11 mouse cellular contexts compared by ENCODE assay signal in the genomic region with DNA sequence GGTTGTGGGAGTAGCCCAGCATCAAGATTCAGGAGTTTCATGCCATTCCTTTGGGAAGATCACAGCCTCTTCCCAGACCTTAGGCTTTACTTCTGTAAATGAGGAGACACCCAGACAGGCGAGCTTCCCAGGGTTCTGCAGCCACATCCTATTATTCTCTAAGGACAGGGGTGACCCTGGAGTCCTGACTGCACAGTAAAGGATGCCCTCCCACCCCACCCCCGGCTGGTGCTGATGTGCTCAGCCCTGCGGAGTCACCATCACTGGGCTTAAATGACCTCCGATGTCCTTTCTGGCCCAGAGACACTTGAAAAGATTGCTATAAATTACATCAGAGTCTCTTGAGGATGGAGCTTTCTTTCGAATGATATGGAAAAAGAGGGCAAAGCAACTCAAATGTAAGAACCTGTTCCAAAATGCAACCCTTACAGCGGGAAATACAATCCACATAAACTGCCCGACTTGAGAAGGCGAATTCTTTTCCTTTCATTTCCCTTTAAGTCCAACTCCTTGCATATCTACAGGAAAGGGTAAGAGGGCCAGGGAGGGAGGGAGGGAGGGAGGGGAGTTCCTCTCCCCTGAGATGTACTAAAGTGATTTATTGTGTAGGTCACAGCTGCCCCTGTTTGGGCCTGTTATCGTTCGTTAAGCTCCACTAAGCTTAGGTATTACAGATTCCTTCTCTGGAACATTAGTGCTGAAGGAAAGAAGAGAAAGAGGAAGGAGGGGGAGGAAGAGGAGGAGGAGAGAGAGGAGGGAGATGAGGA. TPM values are rescaled to one million over a fixed set of nuclear protein-coding genes. Genes with fewer than 3 reads are reported as not detected.
A peak's percentile ranks its signal among the peaks of the same experiment; 100 is the strongest.
DNase-seq lines count a peak whose midpoint lies in the region; ATAC-seq and TF ChIP-seq lines count a peak whose summit lies in the region.
"Had no signal": no experiment of that assay in that cellular context is flagged by ENCODE, and none has a peak within 500 bp of the region (broad histone marks: within the 10 kb centered on the region; RNA-seq: fewer than 3 reads in every experiment).

No protein-coding gene starts in this region.

- peak overlapping the region; percentile 18; the same call in 1 of the 2 replicates for H3K4me2 ChIP-seq in heart, embryonic 15.5 days
- peak overlapping the region; percentile 37; the same call in 1 of the 2 replicates for H3K4me2 ChIP-seq in embryonic facial prominence, embryonic 13.5 days
- peak overlapping the region; percentile 32 for H3K4me2 ChIP-seq in myocyte (ENCODE audit: low read depth)
- H3K4me2 ChIP-seq in forebrain, embryonic 11.5 days (ENCODE audit: low read depth, low read length, severe bottlenecking) = no peak overlapping the region
- H3K4me2 ChIP-seq: liver, embryonic 15.5 days had no signal

- no peak overlapping the region for H3ac ChIP-seq in myocyte (ENCODE audit: control insufficient read depth, insufficient read length)

- no peaks in the 10 kb centered on the region for H3K79me2 ChIP-seq in myocyte (ENCODE audit: control insufficient read depth, insufficient read depth)

- H3K4me3 ChIP-seq in heart, embryonic 15.5 days = no peak overlapping the region
- H3K4me3 ChIP-seq in megakaryocyte, embryonic 14.5 days (replicated peaks) = peak overlapping the region; percentile 71
- H3K4me3 ChIP-seq in embryonic facial prominence, embryonic 13.5 days = no peak overlapping the region
- H3K4me3 ChIP-seq in myocyte = no peak overlapping the region
- H3K4me3 ChIP-seq in forebrain, embryonic 11.5 days (ENCODE audit: low read depth, low read length) = no peak overlapping the region
- H3K4me3 ChIP-seq: liver, embryonic 15.5 days had no signal

- H3K4me1 ChIP-seq in heart, embryonic 15.5 days (replicated peaks) = peaks cover 9% of the 10 kb centered on the region
- peaks cover 53% of the 10 kb centered on the region for H3K4me1 ChIP-seq in megakaryocyte, embryonic 14.5 days
- peaks cover 28% of the 10 kb centered on the region for H3K4me1 ChIP-seq in embryonic facial prominence, embryonic 13.5 days
- peaks cover 6% of the 10 kb centered on the region; the same call in 1 of the 2 replicates for H3K4me1 ChIP-seq in forebrain, embryonic 11.5 days (replicated peaks; ENCODE audit: control insufficient read depth, insufficient read depth, low read length)
- H3K4me1 ChIP-seq: liver, embryonic 15.5 days had no signal

- no peak overlapping the region for H3K9ac ChIP-seq in heart, embryonic 15.5 days
- no peak overlapping the region for H3K9ac ChIP-seq in embryonic facial prominence, embryonic 13.5 days
- no peak overlapping the region for H3K9ac ChIP-seq in forebrain, embryonic 11.5 days (ENCODE audit: low read length)
- H3K9ac ChIP-seq: liver, embryonic 15.5 days had no signal

- H3K9me3 ChIP-seq in heart, embryonic 15.5 days (replicated peaks) = no peaks in the 10 kb centered on the region
- H3K9me3 ChIP-seq in megakaryocyte, embryonic 14.5 days = no peaks in the 10 kb centered on the region
- no peaks in the 10 kb centered on the region for H3K9me3 ChIP-seq in embryonic facial prominence, embryonic 13.5 days
- no peaks in the 10 kb centered on the region for H3K9me3 ChIP-seq in forebrain, embryonic 11.5 days (ENCODE audit: control insufficient read depth, low read length)
- H3K9me3 ChIP-seq: liver, embryonic 15.5 days had no signal

- 21% methylated on average over 10 of the region's 10 CpGs for WGBS in heart, embryonic 15.5 days
- WGBS in embryonic facial prominence, embryonic 13.5 days = 25% methylated on average over 10 of the region's 10 CpGs
- WGBS in forebrain, embryonic 11.5 days = 30% methylated on average over 10 of the region's 10 CpGs

- TF ChIP-seq POLR2A in myocyte (IDR thresholded peaks at IDR 0.05; ENCODE audit: insufficient read length, low read depth) = no peak

- ATAC-seq in heart, embryonic 15.5 days (replicated peaks; ENCODE audit: insufficient number of reproducible peaks, insufficient read depth, low FRiP score, low read depth) = 0 out of 2 replicates have a peak, but pooled peaks have one; percentile 28
- ATAC-seq in megakaryocyte, adult 5-6 weeks (ENCODE audit: poor library complexity, severe bottlenecking) = no peak
- ATAC-seq in embryonic facial prominence, embryonic 13.5 days (ENCODE audit: insufficient number of reproducible peaks, insufficient read depth, low FRiP score, low TSS enrichment, low read depth) = no peak
- no peak for ATAC-seq in forebrain, embryonic 11.5 days (replicated peaks; ENCODE audit: low FRiP score)

- peak overlapping the region; percentile 34; the same call in 1 of the 2 replicates for H3K27ac ChIP-seq in heart, embryonic 15.5 days
- H3K27ac ChIP-seq in embryonic facial prominence, embryonic 13.5 days = no peak overlapping the region
- H3K27ac ChIP-seq in forebrain, embryonic 11.5 days (ENCODE audit: low read depth, low read length) = no peak overlapping the region
- H3K27ac ChIP-seq: liver, embryonic 15.5 days had no signal

- no peak for DNase-seq in heart, adult 8-10 months (ENCODE audit: low spot score)
- DNase-seq in adrenal gland, postnatal 10 days = no peak
- DNase-seq in forebrain, embryonic 11.5 days (ENCODE audit: low spot score) = no peak
- DNase-seq: gastrocnemius, postnatal 36 days; thymus, postnatal 25 days had no signal

- no peaks in the 10 kb centered on the region for H3K27me3 ChIP-seq in heart, embryonic 15.5 days
- no peaks in the 10 kb centered on the region for H3K27me3 ChIP-seq in megakaryocyte, embryonic 14.5 days (replicated peaks)
- peaks cover 10% of the 10 kb centered on the region; the same call in 1 of the 2 replicates for H3K27me3 ChIP-seq in embryonic facial prominence, embryonic 13.5 days
- H3K27me3 ChIP-seq in myocyte (ENCODE audit: control insufficient read depth, insufficient read depth, insufficient read length) = no peaks in the 10 kb centered on the region
- H3K27me3 ChIP-seq in forebrain, embryonic 11.5 days (ENCODE audit: control insufficient read depth, insufficient read depth, low read length) = peaks cover 2% of the 10 kb centered on the region; the same call in 1 of the 2 replicates

- no peaks in the 10 kb centered on the region for H3K36me3 ChIP-seq in heart, embryonic 15.5 days
- no peaks in the 10 kb centered on the region for H3K36me3 ChIP-seq in megakaryocyte, embryonic 14.5 days (replicated peaks; ENCODE audit: low read length)
- no peaks in the 10 kb centered on the region for H3K36me3 ChIP-seq in embryonic facial prominence, embryonic 13.5 days
- H3K36me3 ChIP-seq in myocyte (ENCODE audit: control insufficient read depth, insufficient read depth) = no peaks in the 10 kb centered on the region
- no peaks in the 10 kb centered on the region for H3K36me3 ChIP-seq in forebrain, embryonic 11.5 days (ENCODE audit: control insufficient read depth, insufficient read depth, low read length)
- H3K36me3 ChIP-seq: liver, embryonic 15.5 days had no signal

TF ChIP-seq in myocyte, 11 proteins besides CTCF, POLR2A, EP300 and RAD21:
- TF ChIP-seq POLR2AphosphoS2 (IDR thresholded peaks at IDR 0.05; ENCODE audit: insufficient read length, low read depth) (no peak), CEBPB (IDR thresholded peaks at IDR 0.05; ENCODE audit: insufficient read depth, poor library complexity, severe bottlenecking) (peak; percentile 84)

RNA-seq across cellular contexts. Expression of a gene that starts 38.1 kb away (rescaled TPM):
- 23.2 and 29.0 TPM in 2 replicates for polyA plus RNA-seq in heart, embryonic 15.5 days (2015; fragmentation: Nextera tagmentation; extraction: Ambion mirVana)
- 10 to 100 TPM; 17.9 to 29.6 (median 23.7) TPM for total RNA-seq in heart, adult 8-10 months (2022)
- 35.1 and 50.8 TPM in 2 replicates for polyA plus RNA-seq in megakaryocyte, embryonic 14.5 days (2012; ENCODE audit: insufficient read depth, low replicate concordance)
- 0.60 and 0.71 TPM in 2 replicates for total RNA-seq in megakaryocyte, adult 5-6 weeks (2015)
- 0.18 and 0.49 TPM in 2 replicates for total RNA-seq in megakaryocyte, adult 5-6 weeks (2017)
- polyA plus RNA-seq in embryonic facial prominence, embryonic 13.5 days (2015; fragmentation: Nextera tagmentation; extraction: Ambion mirVana) = 42.9 and 44.3 TPM in 2 replicates
- polyA plus RNA-seq in myocyte (2012; fragmentation: generic; extraction: Trizol) = 35.8 TPM
- total RNA-seq in adrenal gland, postnatal 10 days (2021) = 10 to 100 TPM; 28.7 to 35.5 TPM
- 66.5 and 67.0 TPM in 2 replicates for polyA plus RNA-seq in forebrain, embryonic 11.5 days (2014; fragmentation: Nextera tagmentation; extraction: Ambion mirVana)
